Mouse (Mus musculus) heart, adult 8-10 months (tissue): Measurements from ENCODE around the gene Ebf1. TPM values are rescaled to one million over a fixed set of nuclear protein-coding genes. Genes with fewer than 3 reads are reported as not detected.

Experiments used
- DNase-seq: peaks from one replicate; pipeline ENCODE4 v3.0.0; 2022; ENCODE audit warnings: low spot score
- total RNA-seq, 4 experiments: library from RNA; stranded (reverse); gene quantifications; 2 replicates each; pipeline ENCODE4 v1.2.4; 2022

Ebf1 gene
- total RNA-seq, 4 experiments from 2014 or later = 10.5 to 15.1 (median 11.7) TPM

DNA sequence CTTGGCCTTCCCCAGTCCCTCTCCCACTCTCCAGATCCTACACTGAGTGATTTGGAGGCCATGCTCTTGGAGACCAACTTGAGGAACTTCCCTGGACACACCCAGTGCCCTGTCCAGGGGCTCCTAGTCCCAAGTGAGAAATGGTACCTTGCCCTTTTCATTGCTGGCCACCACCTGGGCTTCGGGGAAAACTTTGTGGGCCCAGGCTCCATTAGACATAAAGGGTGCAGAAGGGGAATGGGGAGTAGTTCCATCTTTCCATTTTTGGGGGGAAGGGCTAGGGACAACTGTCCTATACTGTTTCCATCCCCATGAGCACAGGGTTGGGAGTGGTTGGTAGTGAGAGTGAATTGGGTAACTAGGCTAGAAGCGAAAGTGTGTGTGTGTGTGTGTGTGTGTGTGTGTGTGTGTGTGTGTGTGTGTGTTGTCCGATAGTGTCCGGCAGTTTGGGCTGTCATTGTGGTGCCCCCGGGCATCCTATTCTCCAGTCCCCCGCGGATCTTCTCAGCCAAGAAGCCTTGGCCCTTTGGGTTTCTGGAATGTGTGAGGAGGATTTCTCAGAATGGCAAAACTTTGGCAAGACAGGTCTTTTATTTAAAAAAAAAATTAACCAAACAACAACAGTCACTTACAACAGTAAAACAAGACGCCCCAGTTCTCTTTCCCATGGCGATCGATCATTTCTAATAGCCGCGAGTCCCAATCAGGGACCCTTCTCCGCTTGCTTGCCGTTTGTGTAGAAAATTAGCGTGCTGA, 2.2 kb downstream of the Ebf1 start:
- DNase-seq = peak; percentile 44

- DNase-seq = peak; percentile 48
These were observed 3.0 kb downstream of the Ebf1 start for GRCm38 (mm10) chr11:44619887-44620693.

DNA sequence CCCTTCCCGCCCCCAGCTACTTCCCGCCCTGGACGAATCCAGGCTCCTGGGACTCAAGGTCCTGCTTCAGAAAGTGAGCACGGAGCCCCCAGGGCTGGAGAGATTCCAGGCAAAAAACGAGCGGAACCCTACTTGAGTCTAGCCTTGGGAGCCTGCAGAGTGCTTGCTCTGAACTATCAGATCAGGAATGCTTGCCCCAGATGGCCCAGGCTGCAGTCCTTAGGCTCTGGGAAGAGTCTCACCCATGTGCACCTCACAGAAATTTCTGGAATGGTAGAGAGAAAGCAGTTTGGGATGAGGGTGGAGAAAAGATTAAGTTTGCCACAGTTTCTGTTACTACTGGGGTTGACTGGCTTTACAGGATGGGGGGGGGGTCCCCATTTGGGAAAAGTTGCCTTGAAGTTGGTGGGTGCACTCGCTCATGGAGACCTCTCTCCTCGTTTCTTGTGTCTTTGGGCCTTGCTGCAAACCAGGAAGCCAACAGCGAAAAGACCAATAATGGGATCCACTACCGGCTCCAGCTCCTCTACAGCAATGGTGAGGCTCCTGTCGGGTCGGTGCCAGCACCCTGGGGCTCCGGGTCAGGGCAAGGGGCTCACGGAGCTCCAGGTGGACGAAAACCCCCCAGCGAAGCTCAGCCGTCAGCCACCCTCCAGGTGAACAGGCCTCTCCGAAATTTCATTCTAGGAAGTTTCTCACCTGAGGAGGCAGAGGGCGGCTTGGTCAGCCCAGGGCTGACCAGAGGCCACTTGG, 3.8 kb downstream of the Ebf1 start:
- DNase-seq = peak; percentile 26

DNA sequence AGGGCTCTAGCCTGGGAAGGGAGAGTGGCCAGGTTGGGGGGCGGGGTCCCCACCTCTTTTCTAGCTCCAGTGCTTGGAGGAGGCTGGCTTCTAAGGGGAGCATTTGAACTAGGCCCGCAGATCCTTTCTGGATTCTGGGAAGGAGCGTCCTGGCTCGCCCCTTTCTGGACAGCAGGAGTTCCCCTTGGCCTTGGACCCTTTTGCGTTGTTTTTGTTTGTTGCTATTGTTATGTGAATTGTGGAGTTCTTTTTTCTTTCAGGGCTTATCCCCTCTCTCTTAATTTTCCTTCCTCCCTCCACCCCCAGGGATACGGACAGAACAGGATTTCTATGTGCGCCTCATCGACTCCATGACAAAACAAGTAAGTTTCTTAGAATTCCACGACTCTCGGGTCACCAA, 4.5 kb downstream of the Ebf1 start:
- no peak for DNase-seq

DNA sequence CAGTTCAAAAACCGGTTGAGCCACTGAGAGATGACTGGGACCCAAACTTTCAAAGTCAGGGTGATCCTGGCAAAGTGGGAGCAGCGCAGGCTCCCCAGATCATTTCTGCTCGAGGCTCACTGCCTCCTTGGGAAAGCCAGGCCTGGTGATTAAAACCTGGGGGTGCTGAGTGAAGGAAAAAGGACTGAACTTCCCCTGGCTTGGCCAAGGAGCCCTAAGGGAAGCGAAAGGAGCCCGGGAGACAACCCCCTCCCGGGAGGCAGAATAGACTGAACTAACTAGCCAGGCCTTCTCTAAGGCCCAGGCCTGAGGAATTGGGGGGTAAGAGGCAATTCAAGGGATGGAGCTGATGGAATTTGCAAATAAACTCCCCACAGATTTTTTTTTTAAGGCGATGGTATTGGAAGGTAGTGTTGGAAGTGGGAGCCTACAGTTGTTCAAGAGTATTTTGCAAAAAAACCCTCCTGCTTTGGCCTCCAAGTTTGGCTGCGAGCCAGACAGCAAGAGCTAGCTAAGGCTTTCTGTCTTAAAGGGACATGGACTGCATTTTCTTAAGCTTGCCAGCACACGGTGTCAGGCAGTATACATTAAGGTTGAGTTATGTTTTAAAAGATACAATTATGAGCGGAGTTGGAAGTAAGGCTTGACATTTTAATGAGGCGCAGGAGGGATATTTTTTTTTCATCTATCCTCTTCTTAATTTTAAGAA, 5.1 kb downstream of the Ebf1 start:
- peak; percentile 63 for DNase-seq

- DNase-seq = no peak
These were observed 7.4 kb downstream of the Ebf1 start for GRCm38 (mm10) chr11:44624564-44624963.

GRCm38 (mm10) chr11:44626065-44626464, 8.9 kb downstream of the Ebf1 start:
- no peak for DNase-seq

DNA sequence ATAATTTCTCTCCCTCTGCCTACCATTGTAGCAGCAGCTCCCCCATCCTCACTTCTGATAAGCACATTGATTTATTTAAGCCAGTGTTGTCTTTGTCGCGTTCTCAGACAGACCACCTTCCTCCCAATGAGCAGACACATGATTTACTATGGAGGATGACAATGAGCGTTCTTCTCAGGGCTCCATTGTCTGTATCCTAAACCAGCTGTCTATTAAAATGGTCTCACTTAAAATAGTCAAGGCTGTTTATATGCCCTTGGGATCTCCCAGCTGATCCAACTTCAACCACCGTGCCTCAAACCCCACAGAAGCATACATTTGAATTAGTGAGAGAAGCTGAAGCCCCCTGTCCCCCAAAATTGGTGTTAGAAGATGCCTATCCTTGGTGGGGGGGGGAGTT, 11.3 kb downstream of the Ebf1 start:
- no peak for DNase-seq

DNA sequence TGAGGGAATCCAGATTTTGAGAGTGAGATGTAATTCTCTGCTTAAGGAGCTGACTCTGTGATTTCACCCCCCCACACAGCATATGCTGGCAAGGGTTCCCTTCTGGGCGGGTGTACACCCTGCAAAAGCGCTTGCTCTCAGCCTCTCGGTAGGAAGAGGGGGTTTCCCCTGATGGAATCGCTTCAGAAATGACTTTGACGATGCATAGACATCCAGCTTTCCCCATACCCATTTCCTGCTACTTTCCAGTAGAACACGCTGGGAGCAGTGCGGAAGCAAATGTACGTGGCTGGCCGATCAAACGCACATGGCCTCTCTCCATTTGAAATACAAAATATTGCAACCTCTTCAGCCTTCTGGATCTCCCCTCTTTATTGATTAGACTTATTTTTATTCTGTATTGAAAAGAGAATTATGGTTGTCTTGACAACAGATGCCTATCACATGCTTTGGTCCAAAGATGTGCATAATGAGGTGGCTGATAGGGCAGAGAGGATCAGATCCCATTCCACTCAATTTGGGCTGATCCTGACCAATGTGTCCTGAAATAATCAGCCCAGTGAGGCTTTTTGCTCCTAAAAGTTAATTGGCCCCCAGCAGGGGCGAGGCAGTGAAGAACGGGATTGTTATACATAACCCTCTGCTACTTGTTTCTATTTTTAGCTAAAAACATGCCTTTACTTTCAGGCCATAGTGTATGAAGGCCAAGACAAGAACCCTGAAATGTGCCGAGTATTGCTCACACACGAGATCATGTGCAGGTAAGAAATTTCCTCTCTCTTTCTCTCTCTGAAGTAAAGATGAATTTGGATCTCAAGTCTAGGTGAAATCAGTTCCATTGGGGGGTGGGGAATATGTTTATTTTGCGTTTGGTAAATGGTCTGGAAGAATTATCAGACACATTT, 15.2 kb downstream of the Ebf1 start:
- no peak for DNase-seq

- DNase-seq = no peak
These were observed 16.0 kb downstream of the Ebf1 start for GRCm38 (mm10) chr11:44633001-44633693.

DNA sequence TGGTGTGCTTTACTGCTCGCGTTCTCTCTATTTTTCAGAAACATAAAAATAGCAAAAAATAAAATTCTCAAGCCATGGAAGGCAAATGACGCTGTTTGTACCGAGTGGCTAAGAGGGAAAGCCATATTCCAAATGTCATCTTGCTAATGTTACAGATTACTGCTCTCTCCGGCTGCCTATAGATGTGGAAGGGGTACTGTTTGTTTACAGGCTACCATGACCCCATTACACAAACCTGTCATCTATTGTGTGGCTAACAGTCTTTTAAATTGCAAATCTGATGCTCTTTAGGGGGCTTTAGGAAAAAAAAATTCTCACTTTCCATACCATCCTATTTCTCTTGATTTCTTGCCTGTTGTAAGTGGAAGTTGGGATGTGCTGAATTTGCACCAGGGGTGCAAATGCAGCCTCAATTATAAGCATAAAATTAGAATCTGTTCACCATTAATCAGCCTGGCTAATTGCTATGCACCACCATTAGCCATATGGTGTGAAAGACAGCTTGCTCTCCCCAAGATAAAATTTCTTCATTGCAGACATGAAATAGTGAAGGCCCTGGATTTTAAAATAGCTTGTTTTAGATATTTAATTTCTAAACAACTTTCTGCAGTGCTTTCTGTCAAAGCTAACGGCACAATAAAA, 17.6 kb downstream of the Ebf1 start:
- DNase-seq = no peak

DNA sequence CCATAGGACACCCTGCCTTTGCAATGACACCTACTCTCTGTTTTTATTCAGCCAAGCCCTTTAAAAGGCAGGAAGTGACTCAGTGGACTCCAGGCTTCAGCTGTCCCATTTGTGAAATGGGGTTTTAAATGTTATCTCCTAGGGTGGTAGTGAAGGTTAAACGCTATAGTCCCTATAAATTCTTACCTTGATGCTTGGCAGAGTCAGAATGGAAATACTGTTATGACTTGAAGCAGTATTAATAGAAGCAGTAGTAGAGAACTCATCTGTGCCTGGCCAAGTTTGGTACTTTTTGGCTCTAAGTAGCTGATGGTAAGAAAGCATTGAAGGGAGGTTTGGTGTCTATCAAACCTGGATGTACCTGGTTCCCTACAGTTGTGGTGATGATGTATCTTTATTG, 19.1 kb downstream of the Ebf1 start:
- DNase-seq = no peak

DNA sequence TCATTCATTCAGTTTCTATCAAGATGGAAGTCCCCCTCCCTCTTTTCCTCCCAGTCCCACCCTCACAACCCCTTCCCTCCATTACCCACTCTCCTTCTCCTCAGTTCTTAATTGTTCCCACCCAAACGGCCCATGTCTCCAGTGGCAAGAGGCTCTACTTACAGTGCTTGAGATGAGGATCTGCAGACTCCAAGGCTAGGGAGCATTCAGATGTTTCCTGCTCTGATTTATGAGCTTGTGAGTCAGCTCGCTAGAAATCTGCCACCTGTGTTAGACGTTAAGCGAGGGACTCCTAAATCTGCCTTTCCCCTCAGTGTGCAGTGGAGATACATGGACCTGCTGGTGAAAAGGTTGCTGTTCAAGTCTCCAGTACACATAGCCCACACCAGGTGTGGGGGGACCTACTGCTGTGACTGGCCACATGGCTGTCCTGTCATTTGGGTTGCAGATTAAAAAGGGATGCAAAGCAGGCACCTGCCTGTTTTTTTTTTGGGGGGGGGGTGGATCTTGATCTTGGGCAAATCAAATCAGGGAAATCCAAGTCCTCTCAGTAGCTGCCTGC, 21.2 kb downstream of the Ebf1 start:
- DNase-seq = no peak

- DNase-seq = no peak
These were observed 24.4 kb downstream of the Ebf1 start for GRCm38 (mm10) chr11:44641496-44641895.

DNA sequence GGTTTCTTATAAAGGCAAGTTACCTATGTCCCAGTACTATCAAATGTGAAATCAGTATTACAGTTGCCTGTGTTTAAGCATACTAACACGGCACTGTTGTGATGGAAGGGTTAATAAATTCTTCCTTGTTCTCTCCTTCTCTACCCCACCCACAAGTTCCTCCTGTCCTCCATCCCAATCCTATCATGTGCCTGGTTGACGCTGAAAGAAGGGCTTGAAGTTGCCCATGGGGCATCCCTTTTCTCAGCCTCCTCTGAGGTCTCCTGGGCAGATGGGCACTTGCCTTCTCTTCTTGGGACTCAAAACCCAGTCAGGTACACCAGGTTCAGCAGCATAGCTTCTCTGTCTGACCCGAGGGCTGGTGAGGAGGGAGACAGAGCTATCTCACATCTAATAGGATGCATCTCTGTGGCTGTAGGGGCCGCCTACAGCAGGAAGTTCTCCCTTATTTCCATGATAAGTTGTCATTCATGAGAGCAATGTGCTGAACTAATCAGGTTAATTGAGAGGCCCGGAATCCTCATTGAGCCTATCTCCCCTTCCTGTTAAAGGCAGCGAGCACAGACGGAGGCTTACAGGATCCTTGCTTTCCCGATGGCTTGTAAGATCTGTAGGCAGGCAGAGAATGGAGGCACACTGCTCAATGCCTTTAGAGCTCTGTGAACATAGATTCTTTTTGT, 37.4 kb downstream of the Ebf1 start:
- no peak for DNase-seq

DNA sequence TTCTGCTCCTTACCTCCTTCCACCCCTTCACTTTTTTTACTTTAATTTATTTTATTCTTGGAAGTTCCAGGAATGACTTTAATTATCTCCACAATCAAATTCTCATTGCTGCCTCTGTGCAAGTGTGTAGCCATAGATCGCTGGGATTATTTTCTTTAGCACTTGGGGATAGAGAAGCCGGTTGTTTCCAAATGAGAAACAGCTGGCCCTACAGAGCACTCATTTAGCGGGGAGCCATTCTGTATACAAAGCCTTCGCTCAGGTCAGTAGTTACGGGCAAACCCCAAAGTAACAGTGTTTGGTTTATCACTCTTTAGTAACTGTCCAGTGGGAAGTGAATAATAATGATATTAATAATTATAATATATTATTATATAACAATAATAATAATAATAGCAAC, 38.4 kb downstream of the Ebf1 start:
- no peak for DNase-seq

DNA sequence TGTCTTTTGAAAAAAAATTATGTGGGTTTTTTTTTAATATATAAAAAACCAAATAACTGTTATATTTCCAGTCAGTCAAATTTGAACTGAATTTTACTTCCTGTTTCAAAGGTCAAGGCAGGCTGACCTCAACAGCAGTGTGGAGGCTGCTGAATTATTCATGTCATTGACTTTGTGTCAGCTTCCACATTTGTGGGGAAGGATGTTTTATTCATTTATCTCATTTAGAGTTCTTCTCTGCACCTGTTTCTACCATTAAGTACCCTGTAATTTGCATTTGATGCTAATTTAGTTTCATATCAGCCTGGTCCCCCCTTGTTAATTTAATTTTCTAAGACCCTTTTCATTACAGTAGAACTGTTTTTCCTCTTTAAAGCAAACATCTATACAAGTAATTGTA, 39.8 kb downstream of the Ebf1 start:
- no peak for DNase-seq

DNA sequence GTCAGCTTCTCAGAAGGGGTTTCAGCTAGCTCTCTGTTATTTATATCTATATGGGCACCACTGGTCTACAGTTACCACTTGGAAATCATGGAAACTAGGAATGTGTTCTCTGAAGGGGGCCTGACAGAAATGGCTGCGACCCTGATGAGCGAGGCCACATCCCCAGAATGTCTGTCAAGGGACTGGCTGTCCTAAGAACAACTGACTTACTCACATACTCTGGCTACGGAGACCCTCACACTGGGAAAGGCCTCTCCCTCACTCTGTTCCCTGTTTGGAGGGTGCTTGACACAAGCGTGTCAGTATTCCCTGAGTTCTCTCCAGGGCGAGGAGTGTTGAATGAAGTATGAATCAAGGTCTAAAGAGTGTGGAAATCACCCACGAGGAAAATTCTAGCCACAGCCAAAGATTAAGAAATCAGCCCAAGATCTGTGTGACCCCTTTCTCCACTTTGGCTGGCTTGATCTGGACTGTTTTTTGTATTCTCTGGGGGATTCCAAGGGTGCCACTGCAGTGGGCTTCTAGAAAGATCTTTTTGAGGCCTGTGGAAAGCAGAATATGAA, 40.8 kb downstream of the Ebf1 start:
- DNase-seq = no peak
